Mouse (Mus musculus): ENCODE measurements around the gene Mybbp1a.

- TF ChIP-seq POLR2A (IDR thresholded peaks at IDR 0.05; ENCODE audit: borderline replicate concordance, control insufficient read depth, low read depth, low read length): no peak
- TF ChIP-seq CTCF (IDR thresholded peaks at IDR 0.05; ENCODE audit: control insufficient read depth, insufficient read depth, low read length): no peak
These were observed 27.5 kb upstream of the Mybbp1a start for GRCm38 (mm10) chr11:72413601-72414190.

Data from bone marrow, adult 2 months (tissue).